Mouse (Mus musculus) brain, embryonic 18.5 days (tissue): ENCODE measurements at regions not wholly inside any gene's neighbourhood (a gene's known extent, or its start where the extent isn't known, plus 50 kb on each side); places are given as distances from the start of the nearest gene placed in this dataset.
"Not testable (repeated sequence)": the region's sequence is repeated elsewhere in the genome, so short reads cannot be mapped to it uniquely, and the experiment has no call there.

Source experiments
- DNase-seq: peaks from one replicate; pipeline ENCODE4 v3.0.0-alpha.2; 2012; ENCODE audit warnings: low read depth, low spot score

- no peak for DNase-seq
Observed at GRCm38 (mm10) chr10:123800067-123800691, 536.4 kb downstream of the Fam19a2 start.

GRCm38 (mm10) chr10:123800692-123801528 lies 537.1 kb downstream of the Fam19a2 start:
- DNase-seq, result no peak

DNA sequence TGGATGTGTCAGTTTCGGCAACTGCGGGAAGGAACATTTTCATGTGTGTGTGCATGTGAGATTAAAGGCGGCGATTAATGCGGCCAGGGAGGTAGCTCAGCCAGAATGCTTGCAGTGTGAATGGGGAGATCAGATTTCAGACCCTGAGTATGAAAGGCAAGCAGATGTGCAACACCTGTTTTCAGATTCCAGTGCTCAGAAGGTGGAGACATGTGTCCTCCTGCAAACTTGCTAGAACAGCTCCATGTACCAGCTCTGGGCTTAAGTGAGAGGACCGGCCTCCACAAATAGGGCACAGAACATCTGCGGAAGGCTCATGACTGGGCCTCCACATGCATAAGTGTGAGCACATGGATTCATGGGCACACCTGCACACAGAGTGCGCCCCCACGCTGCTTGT lies 547.1 kb downstream of the Fam19a2 start:
- DNase-seq, result no peak

DNA sequence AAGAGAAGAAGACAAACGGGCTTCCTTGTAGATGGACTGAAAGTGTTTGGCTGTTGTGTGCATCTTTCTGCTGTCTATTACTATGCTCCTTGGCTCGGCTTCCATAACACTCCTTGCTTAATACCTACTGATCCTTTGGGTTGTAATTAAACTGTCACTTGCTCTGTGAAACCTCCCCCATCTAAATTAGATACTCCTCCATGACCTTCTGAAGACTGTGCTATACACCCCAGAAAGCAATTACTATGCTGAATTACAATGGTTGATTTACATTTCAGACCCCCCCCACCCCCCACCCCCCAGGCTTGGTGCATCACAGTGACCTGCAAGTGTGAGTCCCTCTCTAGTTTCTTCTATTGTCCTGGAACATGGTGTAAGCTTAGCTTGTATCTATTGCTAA lies 549.3 kb downstream of the Fam19a2 start:
- DNase-seq, result no peak

GRCm38 (mm10) chr10:123840061-123840751 lies 576.4 kb downstream of the Fam19a2 start:
- peak; percentile 71 for DNase-seq

DNA sequence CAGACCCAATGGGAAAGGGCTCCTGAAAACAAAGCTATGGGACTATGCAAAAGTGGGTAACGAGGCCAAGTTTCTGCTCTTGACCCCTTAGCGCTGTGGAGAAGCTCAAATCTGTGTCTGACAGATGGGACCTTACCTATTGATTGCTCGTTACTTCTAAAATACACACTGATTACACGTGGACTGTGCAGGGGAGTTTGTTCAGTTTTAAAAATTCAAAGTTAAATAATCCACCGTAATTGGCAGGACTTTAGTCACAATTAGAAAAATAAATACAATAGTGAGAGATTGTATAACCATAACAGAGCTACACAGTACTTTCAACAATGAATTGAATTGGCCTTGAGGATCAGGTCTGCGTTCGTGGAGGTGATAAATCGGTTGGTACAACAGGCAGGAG lies 578.3 kb downstream of the Fam19a2 start:
- DNase-seq, result no peak

- no peak for DNase-seq
Observed at GRCm38 (mm10) chr10:123843604-123844003, 579.8 kb downstream of the Fam19a2 start.

GRCm38 (mm10) chr10:123846631-123847030 lies 582.8 kb downstream of the Fam19a2 start:
- no peak for DNase-seq

GRCm38 (mm10) chr10:123848564-123848963 lies 584.8 kb downstream of the Fam19a2 start:
- DNase-seq, result no peak

GRCm38 (mm10) chr10:123875459-123875858 lies 611.7 kb downstream of the Fam19a2 start:
- DNase-seq, result no peak

DNA sequence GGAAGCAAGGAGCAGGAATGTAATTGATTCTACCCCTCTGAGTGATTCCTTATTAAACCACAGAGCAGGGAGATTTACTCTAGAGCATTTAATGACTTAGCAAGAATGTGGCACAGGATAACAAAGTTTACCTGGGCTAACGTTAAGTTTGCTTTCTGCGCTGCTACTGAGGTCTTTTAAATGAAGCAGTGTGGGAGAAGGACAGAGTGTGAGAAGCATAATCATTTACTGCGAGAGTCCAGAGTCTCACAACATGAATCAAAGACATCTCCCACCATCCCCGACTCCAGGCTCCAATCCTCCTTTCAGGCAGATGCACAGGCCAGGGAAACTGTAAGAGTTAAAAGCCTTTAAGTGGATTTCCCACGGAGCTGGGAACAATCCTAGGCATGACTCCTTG lies 612.1 kb downstream of the Fam19a2 start:
- no peak for DNase-seq

- no peak for DNase-seq
Observed at GRCm38 (mm10) chr10:123888681-123889172, 624.9 kb downstream of the Fam19a2 start.

GRCm38 (mm10) chr10:123919054-123919453 lies 655.3 kb downstream of the Fam19a2 start:
- no peak for DNase-seq

DNA sequence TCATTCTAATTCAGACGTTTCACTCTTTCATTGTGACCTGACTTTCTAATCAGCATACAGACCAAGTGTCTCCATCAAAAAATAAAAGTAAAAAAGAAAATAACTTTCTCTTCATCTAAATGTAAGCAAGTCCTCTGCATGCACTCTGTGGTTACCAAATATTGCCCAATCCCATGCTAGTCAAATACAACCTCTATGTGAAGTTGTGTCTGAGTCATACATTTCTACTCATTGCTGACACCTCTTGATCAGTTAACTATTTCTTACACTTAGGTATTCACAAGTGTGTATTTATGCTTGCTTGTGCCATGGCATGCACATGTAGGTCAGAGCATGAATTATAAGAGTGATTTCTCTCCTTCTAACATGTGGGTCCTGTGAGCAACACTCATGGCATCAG lies 666.2 kb downstream of the Fam19a2 start:
- no peak for DNase-seq

DNA sequence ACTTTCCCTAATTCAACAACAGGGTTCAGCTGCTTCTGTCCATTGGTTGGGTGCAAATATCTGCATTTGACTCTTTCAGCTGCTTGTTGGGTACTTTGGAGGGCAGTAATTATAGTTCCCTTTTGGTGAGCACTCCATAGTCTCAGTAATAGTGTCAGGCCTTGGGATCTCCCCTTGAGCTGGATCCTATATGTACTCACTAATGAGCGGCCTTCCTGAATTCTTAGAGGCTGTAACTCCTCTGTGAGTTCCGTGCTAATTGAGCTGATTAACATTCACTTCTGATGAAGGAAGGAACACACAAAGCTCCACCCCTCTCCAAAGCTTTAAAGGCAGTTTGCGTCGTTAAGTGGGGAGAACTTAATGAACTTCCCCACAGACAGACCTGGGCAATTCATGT lies 674.9 kb downstream of the Fam19a2 start:
- not testable (repeated sequence) for DNase-seq
